Mouse (Mus musculus) midbrain, postnatal 0 days (tissue): Measurements from ENCODE around the gene Sept12. TPM values are rescaled to one million over a fixed set of nuclear protein-coding genes. Genes with fewer than 3 reads are reported as not detected.

Source experiments
- ATAC-seq: fragments of 200-750 bp; cut with Nextera tagmentation; 2 replicates; pipeline ENCODE4 v1.8.0; 2017; ENCODE audit warnings: moderate number of reproducible peaks, mild to moderate bottlenecking, moderate TSS enrichment, moderate library complexity; ENCODE audit not compliant: low FRiP score
- DNase-seq: peaks from one replicate; pipeline ENCODE4 v3.0.0-alpha.2; 2015; ENCODE audit warnings: low spot score
- H3K27ac ChIP-seq: fragments of 300-500 bp; sonication (generic); 2 replicates; pipeline ENCODE4 v1.5.1; 2014; ENCODE audit warnings: low read depth, mild to moderate bottlenecking, low read length, mixed read lengths
- H3K27me3 ChIP-seq: fragments of 300-500 bp; sonication (generic); 2 replicates; pipeline ENCODE4 v1.6.1; 2014; ENCODE audit warnings: low read length, control low read depth, mixed read lengths; ENCODE audit not compliant: insufficient read depth
- H3K36me3 ChIP-seq: fragments of 300-500 bp; sonication (generic); 2 replicates; pipeline ENCODE4 v1.6.1; 2014; ENCODE audit warnings: low read length, control low read depth, mixed read lengths; ENCODE audit not compliant: insufficient read depth
- H3K4me1 ChIP-seq: fragments of 300-500 bp; sonication (generic); 2 replicates; pipeline ENCODE4 v1.6.1; 2014; ENCODE audit warnings: mild to moderate bottlenecking, control low read depth, antibody characterized with exemption, low read length, mixed read lengths; ENCODE audit not compliant: insufficient read depth
- H3K4me2 ChIP-seq: fragments of 300-500 bp; sonication (generic); 2 replicates; pipeline ENCODE4 v1.6.1; 2014; ENCODE audit warnings: low read depth, mild to moderate bottlenecking, low read length, mixed read lengths; ENCODE audit not compliant: poor library complexity, severe bottlenecking
- H3K4me3 ChIP-seq: fragments of 300-500 bp; sonication (generic); 2 replicates; pipeline ENCODE4 v1.5.1; 2014; ENCODE audit warnings: low read depth, mild to moderate bottlenecking, low read length, moderate library complexity
- H3K9ac ChIP-seq: fragments of 300-500 bp; sonication (generic); replicated peaks from 2 replicates; pipeline ENCODE4 v1.6.1; 2014; ENCODE audit warnings: mild to moderate bottlenecking, low read length, moderate library complexity, mixed read lengths; ENCODE audit not compliant: poor library complexity, severe bottlenecking
- H3K9me3 ChIP-seq: fragments of 300-500 bp; sonication (generic); 2 replicates; pipeline ENCODE4 v1.6.1; 2016; ENCODE audit warnings: low read length, control low read depth
- CTCF ChIP-seq: IDR thresholded peaks from 2 replicates; pipeline ENCODE4 v1.5.1; 2016; ENCODE audit warnings: antibody characterized with exemption, mild to moderate bottlenecking
- WGBS: fragments of 180-500 bp; shearing (Covaris S2); extraction: QIAGEN DNeasy Blood & Tissue Kit; methylation state at CpG from one replicate; pipeline ENCODE4 v1.1.7; 2014; 5-methylcytosine and 5-hydroxymethylcytosine counted together
- polyA plus RNA-seq: library from polyadenylated mRNA; unstranded; fragments of >200 nt; fragmentation: Nextera tagmentation; extraction: Ambion mirVana; gene quantifications from 2 replicates; pipeline ENCODE4 v1.2.1, GENCODE M21; 2015
- total RNA-seq: library from RNA; depleted of rRNA; stranded (reverse); fragments of >200 nt; gene quantifications from 2 replicates; pipeline ENCODE4 v1.2.3, GENCODE M21; 2014

Gene Sept12
- total and polyA plus RNA-seq, 2 experiments from 2014 or later: not detected

DNA sequence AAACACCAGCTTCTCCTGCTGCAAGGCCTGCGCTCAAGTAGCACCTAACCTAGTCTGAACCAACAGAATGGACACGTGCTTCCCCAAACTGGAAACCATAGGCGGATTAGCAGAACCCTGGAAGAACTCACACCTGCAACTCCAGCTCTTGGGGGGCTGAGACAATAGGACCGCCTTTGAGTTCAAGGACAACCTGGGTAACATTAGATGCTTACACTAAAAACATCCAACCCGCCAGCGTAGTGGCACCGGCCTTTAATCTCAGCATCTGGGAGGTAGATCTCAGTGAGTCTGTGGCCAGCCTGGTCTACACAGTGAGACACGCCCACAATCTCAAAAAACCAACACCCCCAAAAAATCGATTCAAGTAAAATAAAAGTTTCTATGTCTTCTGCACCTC lies 34.3 kb downstream of the Sept12 start:
- DNase-seq (no peak), ATAC-seq (no peak)
- no peak for TF ChIP-seq CTCF
- WGBS: 37% methylated on average over 9 of the region's 9 CpGs
- Histone ChIP-seq H3K27me3 (no peaks in the 10 kb centered on the region), H3K9me3 (no peaks in the 10 kb centered on the region), H3K4me3 (peak overlapping the region; percentile 63), H3K27ac (peak overlapping the region; percentile 83), H3K9ac (peak overlapping the region; percentile 78), H3K4me2 (peak overlapping the region; percentile 65), H3K4me1 (peaks cover 17% of the 10 kb centered on the region), H3K36me3 (peaks cover 11% of the 10 kb centered on the region; the same call in 1 of the 2 replicates)

GRCm38 (mm10) chr16:4960260-4960659 lies 37.4 kb downstream of the Sept12 start:
- no peak for TF ChIP-seq CTCF
- Histone ChIP-seq H3K4me1 (peaks cover 17% of the 10 kb centered on the region), H3K9ac (no peak overlapping the region), H3K4me2 (no peak overlapping the region), H3K27ac (no peak overlapping the region), H3K9me3 (no peaks in the 10 kb centered on the region), H3K4me3 (no peak overlapping the region), H3K36me3 (peaks cover 30% of the 10 kb centered on the region), H3K27me3 (no peaks in the 10 kb centered on the region)
- 78% methylated on average over 8 of the region's 8 CpGs for WGBS
- DNase-seq (no peak), ATAC-seq (no peak)

GRCm38 (mm10) chr16:4957446-4957845 lies 40.2 kb downstream of the Sept12 start:
- 90% methylated on average over 3 of the region's 3 CpGs for WGBS
- ATAC-seq (no peak), DNase-seq (no peak)
- Histone ChIP-seq H3K9me3 (no peaks in the 10 kb centered on the region), H3K27ac (no peak overlapping the region), H3K9ac (no peak overlapping the region), H3K36me3 (peaks cover 54% of the 10 kb centered on the region), H3K4me3 (no peak overlapping the region), H3K4me2 (no peak overlapping the region), H3K27me3 (no peaks in the 10 kb centered on the region), H3K4me1 (peaks cover 4% of the 10 kb centered on the region; the same call in 1 of the 2 replicates)
- no peak for TF ChIP-seq CTCF

GRCm38 (mm10) chr16:4956609-4957008 lies 41.0 kb downstream of the Sept12 start:
- Histone ChIP-seq H3K27me3 (no peaks in the 10 kb centered on the region), H3K4me2 (no peak overlapping the region), H3K9me3 (no peaks in the 10 kb centered on the region), H3K4me3 (no peak overlapping the region), H3K36me3 (peaks cover 57% of the 10 kb centered on the region), H3K27ac (no peak overlapping the region), H3K4me1 (no peaks in the 10 kb centered on the region), H3K9ac (no peak overlapping the region)
- no peak for DNase-seq
- WGBS: 86% methylated on average over 3 of the region's 3 CpGs
- no peak for ATAC-seq
- no peak for TF ChIP-seq CTCF

- Histone ChIP-seq H3K9me3 (no peaks in the 10 kb centered on the region), H3K9ac (no peak overlapping the region), H3K36me3 (peaks cover 51% of the 10 kb centered on the region), H3K4me3 (no peak overlapping the region), H3K4me1 (no peaks in the 10 kb centered on the region), H3K27ac (no peak overlapping the region), H3K4me2 (no peak overlapping the region), H3K27me3 (no peaks in the 10 kb centered on the region)
- DNase-seq: no peak
- ATAC-seq: no peak
- no peak for TF ChIP-seq CTCF
- WGBS: 72% methylated on average over 4 of the region's 4 CpGs
Measured at GRCm38 (mm10) chr16:4947378-4947777, 50.3 kb downstream of the Sept12 start.

- H3K9me3 ChIP-seq: no peaks in the 10 kb centered on the region
- TF ChIP-seq CTCF: no peak
- no peak overlapping the region for H3K9ac ChIP-seq
- peaks cover 61% of the 10 kb centered on the region for H3K36me3 ChIP-seq
- H3K4me3 ChIP-seq: no peak overlapping the region
- no peak for ATAC-seq
- no peak for DNase-seq
- no peaks in the 10 kb centered on the region for H3K27me3 ChIP-seq
- WGBS: 91% methylated on average over 3 of the region's 3 CpGs
- H3K4me2 ChIP-seq: no peak overlapping the region
- no peak overlapping the region for H3K27ac ChIP-seq
- no peaks in the 10 kb centered on the region for H3K4me1 ChIP-seq
Measured at GRCm38 (mm10) chr16:4946155-4946554, 51.5 kb downstream of the Sept12 start.
